Mouse (Mus musculus): ENCODE data around the gene Gm340. TPM values are rescaled to one million over a fixed set of nuclear protein-coding genes. Genes with fewer than 3 reads are reported as not detected.

The Gm340 gene
- polyA plus RNA-seq, 1 experiment from 2014 or later: 1.8 TPM

GRCm38 (mm10) chr19:41618153-41618657 lies 36.0 kb downstream of the Gm340 start:
- DNase-seq (ENCODE audit: low spot score): no peak
- H3K36me3 ChIP-seq: no peaks in the 10 kb centered on the region

GRCm38 (mm10) chr19:41618771-41619385 lies 36.7 kb downstream of the Gm340 start:
- 67% methylated on average over 19 of the region's 19 CpGs for WGBS
- H3K9me3 ChIP-seq: no peaks in the 10 kb centered on the region
- DNase-seq (ENCODE audit: low spot score): no peak
- peaks cover 32% of the 10 kb centered on the region for H3K4me1 ChIP-seq
- H3K4me3 ChIP-seq: no peak overlapping the region
- H3K36me3 ChIP-seq: no peaks in the 10 kb centered on the region
- H3K27ac ChIP-seq: peak overlapping the region; percentile 13; the same call in 1 of the 2 replicates
- peaks cover 22% of the 10 kb centered on the region for H3K27me3 ChIP-seq (ENCODE audit: insufficient read depth, poor library complexity, severe bottlenecking)

More at GRCm38 (mm10) chr19:41618153-41618657, 36.0 kb downstream of the Gm340 start:
- no peaks in the 10 kb centered on the region for H3K9me3 ChIP-seq
- H3K4me1 ChIP-seq: peaks cover 37% of the 10 kb centered on the region
- 61% methylated on average over 6 of the region's 6 CpGs for WGBS
- no peak overlapping the region for H3K4me3 ChIP-seq
- H3K27ac ChIP-seq: no peak overlapping the region
- H3K27me3 ChIP-seq (ENCODE audit: insufficient read depth, poor library complexity, severe bottlenecking): peaks cover 25% of the 10 kb centered on the region

GRCm38 (mm10) chr19:41620366-41621092 lies 38.4 kb downstream of the Gm340 start:
- Histone ChIP-seq H3K27me3 (ENCODE audit: insufficient read depth, poor library complexity, severe bottlenecking) (peaks cover 9% of the 10 kb centered on the region), H3K4me1 (peaks cover 30% of the 10 kb centered on the region), H3K4me3 (no peak overlapping the region), H3K36me3 (no peaks in the 10 kb centered on the region), H3K27ac (peak overlapping the region; percentile 69; the same call in 1 of the 2 replicates), H3K9me3 (no peaks in the 10 kb centered on the region)
- no peak for DNase-seq (ENCODE audit: low spot score)
- 66% methylated on average over 14 of the region's 14 CpGs for WGBS

- Histone ChIP-seq H3K9me3 (no peaks in the 10 kb centered on the region), H3K4me1 (peaks cover 10% of the 10 kb centered on the region), H3K27ac (no peak overlapping the region), H3K4me3 (no peak overlapping the region), H3K36me3 (no peaks in the 10 kb centered on the region), H3K27me3 (ENCODE audit: insufficient read depth, poor library complexity, severe bottlenecking) (no peaks in the 10 kb centered on the region; the same call in 1 of the 2 replicates)
- no peak for DNase-seq (ENCODE audit: low spot score)
- 87% methylated on average over 11 of the region's 11 CpGs for WGBS
These were observed 46.8 kb downstream of the Gm340 start for GRCm38 (mm10) chr19:41628970-41629369.

- no peaks in the 10 kb centered on the region for H3K36me3 ChIP-seq
- H3K4me3 ChIP-seq: no peak overlapping the region
- DNase-seq (ENCODE audit: low spot score): no peak
- 39% methylated on average over 5 of the region's 5 CpGs for WGBS
- peaks cover 10% of the 10 kb centered on the region for H3K4me1 ChIP-seq
- no peak overlapping the region for H3K27ac ChIP-seq
- H3K27me3 ChIP-seq (ENCODE audit: insufficient read depth, poor library complexity, severe bottlenecking): peaks cover 5% of the 10 kb centered on the region; the same call in 1 of the 2 replicates
- H3K9me3 ChIP-seq: no peaks in the 10 kb centered on the region
These were observed 47.4 kb downstream of the Gm340 start for GRCm38 (mm10) chr19:41629532-41629931.

- peaks cover 8% of the 10 kb centered on the region; the same call in 1 of the 2 replicates for H3K27me3 ChIP-seq (ENCODE audit: insufficient read depth, poor library complexity, severe bottlenecking)
- H3K27ac ChIP-seq: no peak overlapping the region
- 79% methylated on average over 10 of the region's 10 CpGs for WGBS
- H3K9me3 ChIP-seq: no peaks in the 10 kb centered on the region
- H3K4me1 ChIP-seq: peaks cover 10% of the 10 kb centered on the region
- no peak overlapping the region for H3K4me3 ChIP-seq
- H3K36me3 ChIP-seq: no peaks in the 10 kb centered on the region
- DNase-seq (ENCODE audit: low spot score): no peak
These were observed 51.9 kb downstream of the Gm340 start for GRCm38 (mm10) chr19:41634099-41634498.

GRCm38 (mm10) chr19:41634999-41635398 lies 52.8 kb downstream of the Gm340 start:
- DNase-seq (ENCODE audit: low spot score): no peak
- H3K4me1 ChIP-seq: peaks cover 5% of the 10 kb centered on the region
- no peaks in the 10 kb centered on the region for H3K9me3 ChIP-seq
- no peaks in the 10 kb centered on the region for H3K36me3 ChIP-seq
- WGBS: 77% methylated on average over 6 of the region's 6 CpGs
- peaks cover 8% of the 10 kb centered on the region; the same call in 1 of the 2 replicates for H3K27me3 ChIP-seq (ENCODE audit: insufficient read depth, poor library complexity, severe bottlenecking)
- H3K4me3 ChIP-seq: no peak overlapping the region
- no peak overlapping the region for H3K27ac ChIP-seq

Small RNA genes lying within 50 kb of the gene (microRNA-seq; reads per million reads assigned to microRNA genes)
- gene Mir8091: not detected

Other genes starting within 250 kb of the Gm340 start
- 0.83 and 1.1 TPM in 2 replicates for gene Pik3ap1, start 197.3 kb upstream of the Gm340 start, polyA plus RNA-seq (2016; fragmentation: Nextera tagmentation; extraction: Ambion mirVana)
- 12.4 and 12.5 TPM in 2 replicates for gene Lcor, start 99.7 kb upstream of the Gm340 start, polyA plus RNA-seq (2016; fragmentation: Nextera tagmentation; extraction: Ambion mirVana)
- gene Slit1, start 161.3 kb downstream of the Gm340 start, polyA plus RNA-seq (2016; fragmentation: Nextera tagmentation; extraction: Ambion mirVana): 0.21 and 0.87 TPM in 2 replicates
- gene Arhgap19, start 219.7 kb downstream of the Gm340 start, polyA plus RNA-seq (2016; fragmentation: Nextera tagmentation; extraction: Ambion mirVana): 23.6 and 29.5 TPM in 2 replicates
- gene Frat1, start 247.6 kb downstream of the Gm340 start, polyA plus RNA-seq (2016; fragmentation: Nextera tagmentation; extraction: Ambion mirVana): 3.2 and 6.6 TPM in 2 replicates

All from heart, embryonic 10.5 days (tissue).